Mouse (Mus musculus): ENCODE results near the gene Cdkn2c. TPM values are rescaled to one million over a fixed set of nuclear protein-coding genes. Genes with fewer than 3 reads are reported as not detected.
"Not testable (repeated sequence)": the region's sequence is repeated elsewhere in the genome, so short reads cannot be mapped to it uniquely, and the experiment has no call there.

The Cdkn2c gene
- 5.4 and 6.3 TPM in 2 replicates for polyA plus RNA-seq (2012; rRNA removed)

- no peak for TF ChIP-seq CTCF (IDR thresholded peaks at IDR 0.05; ENCODE audit: extremely low read depth, insufficient read depth, low read length)
- 0 out of 2 replicates have a peak, but pooled peaks have one; percentile 26 for TF ChIP-seq POLR2A (IDR thresholded peaks at IDR 0.05; ENCODE audit: extremely low read depth, insufficient read depth, low read length)
- H3K4me1 ChIP-seq (ENCODE audit: control insufficient read depth, insufficient read depth, low read length): no peaks in the 10 kb centered on the region
- peak within 1 kb of the TSS; percentile 46 for H3K4me3 ChIP-seq (ENCODE audit: insufficient read depth, low read length)
- H3K27ac ChIP-seq (ENCODE audit: insufficient read depth, low read length): peak within 1 kb of the TSS; percentile 98
These were observed at the start of gene Cdkn2c for GRCm38 (mm10) chr4:109666461-109667269. Gene Cdkn2c, minus strand, starts transcription at chr4:109667189.

GRCm38 (mm10) chr4:109705349-109705748, 38.4 kb upstream of the Cdkn2c start:
- no peak overlapping the region for H3K4me3 ChIP-seq (ENCODE audit: insufficient read depth, low read length)
- peaks cover 1% of the 10 kb centered on the region; the same call in 1 of the 2 replicates for H3K4me1 ChIP-seq (ENCODE audit: control insufficient read depth, insufficient read depth, low read length)
- TF ChIP-seq POLR2A (IDR thresholded peaks at IDR 0.05; ENCODE audit: extremely low read depth, insufficient read depth, low read length) (no peak), CTCF (IDR thresholded peaks at IDR 0.05; ENCODE audit: extremely low read depth, insufficient read depth, low read length) (no peak)
- H3K27ac ChIP-seq (ENCODE audit: insufficient read depth, low read length): no peak overlapping the region

GRCm38 (mm10) chr4:109703568-109703967, 36.6 kb upstream of the Cdkn2c start:
- Histone ChIP-seq H3K4me3 (ENCODE audit: insufficient read depth, low read length) (no peak overlapping the region), H3K4me1 (ENCODE audit: control insufficient read depth, insufficient read depth, low read length) (peaks cover 1% of the 10 kb centered on the region; the same call in 1 of the 2 replicates), H3K27ac (ENCODE audit: insufficient read depth, low read length) (no peak overlapping the region)
- TF ChIP-seq CTCF (IDR thresholded peaks at IDR 0.05; ENCODE audit: extremely low read depth, insufficient read depth, low read length) (no peak), POLR2A (IDR thresholded peaks at IDR 0.05; ENCODE audit: extremely low read depth, insufficient read depth, low read length) (no peak)

- H3K4me1 ChIP-seq (ENCODE audit: control insufficient read depth, insufficient read depth, low read length); H3K27ac ChIP-seq (ENCODE audit: insufficient read depth, low read length); H3K4me3 ChIP-seq (ENCODE audit: insufficient read depth, low read length): not testable (repeated sequence)
These were observed 33.7 kb upstream of the Cdkn2c start for GRCm38 (mm10) chr4:109700727-109701126.

GRCm38 (mm10) chr4:109692674-109693073, 25.7 kb upstream of the Cdkn2c start:
- Histone ChIP-seq H3K4me3 (ENCODE audit: insufficient read depth, low read length) (no peak overlapping the region), H3K27ac (ENCODE audit: insufficient read depth, low read length) (no peak overlapping the region), H3K4me1 (ENCODE audit: control insufficient read depth, insufficient read depth, low read length) (no peaks in the 10 kb centered on the region)
- TF ChIP-seq CTCF (IDR thresholded peaks at IDR 0.05; ENCODE audit: extremely low read depth, insufficient read depth, low read length) (no peak), POLR2A (IDR thresholded peaks at IDR 0.05; ENCODE audit: extremely low read depth, insufficient read depth, low read length) (no peak)

- TF ChIP-seq CTCF (IDR thresholded peaks at IDR 0.05; ENCODE audit: extremely low read depth, insufficient read depth, low read length) (no peak), POLR2A (IDR thresholded peaks at IDR 0.05; ENCODE audit: extremely low read depth, insufficient read depth, low read length) (no peak)
- H3K27ac ChIP-seq (ENCODE audit: insufficient read depth, low read length): no peak overlapping the region
- H3K4me1 ChIP-seq (ENCODE audit: control insufficient read depth, insufficient read depth, low read length): 0 out of 2 replicates have a peak, but pooled peaks cover 1% of the 10 kb centered on the region
- H3K4me3 ChIP-seq (ENCODE audit: insufficient read depth, low read length): no peak overlapping the region
These were observed 16.6 kb upstream of the Cdkn2c start for GRCm38 (mm10) chr4:109683561-109683960.

GRCm38 (mm10) chr4:109677221-109677620, 10.2 kb upstream of the Cdkn2c start:
- Histone ChIP-seq H3K27ac (ENCODE audit: insufficient read depth, low read length) (peak overlapping the region; percentile 98), H3K4me1 (ENCODE audit: control insufficient read depth, insufficient read depth, low read length) (0 out of 2 replicates have a peak, but pooled peaks cover 1% of the 10 kb centered on the region), H3K4me3 (ENCODE audit: insufficient read depth, low read length) (peak overlapping the region; percentile 100)
- no peak for TF ChIP-seq POLR2A (IDR thresholded peaks at IDR 0.05; ENCODE audit: extremely low read depth, insufficient read depth, low read length)
- no peak for TF ChIP-seq CTCF (IDR thresholded peaks at IDR 0.05; ENCODE audit: extremely low read depth, insufficient read depth, low read length)

- Histone ChIP-seq H3K27ac (ENCODE audit: insufficient read depth, low read length) (peak within 1 kb of the TSS; percentile 98), H3K4me1 (ENCODE audit: control insufficient read depth, insufficient read depth, low read length) (0 out of 2 replicates have a peak, but pooled peaks cover 1% of the 10 kb centered on the region), H3K4me3 (ENCODE audit: insufficient read depth, low read length) (peak within 1 kb of the TSS; percentile 100)
- peak; percentile 30; the same call in 1 of the 2 replicates for TF ChIP-seq POLR2A (IDR thresholded peaks at IDR 0.05; ENCODE audit: extremely low read depth, insufficient read depth, low read length)
- no peak for TF ChIP-seq CTCF (IDR thresholded peaks at IDR 0.05; ENCODE audit: extremely low read depth, insufficient read depth, low read length)
These were observed 9.5 kb upstream of the Cdkn2c start, which contains the start of gene Faf1 for GRCm38 (mm10) chr4:109676218-109677215. Gene Faf1, plus strand, starts transcription at chr4:109676588.

GRCm38 (mm10) chr4:109674097-109674496, 7.1 kb upstream of the Cdkn2c start:
- no peaks in the 10 kb centered on the region for H3K4me1 ChIP-seq (ENCODE audit: control insufficient read depth, insufficient read depth, low read length)
- H3K4me3 ChIP-seq (ENCODE audit: insufficient read depth, low read length): no peak overlapping the region
- TF ChIP-seq CTCF (IDR thresholded peaks at IDR 0.05; ENCODE audit: extremely low read depth, insufficient read depth, low read length): no peak
- TF ChIP-seq POLR2A (IDR thresholded peaks at IDR 0.05; ENCODE audit: extremely low read depth, insufficient read depth, low read length): no peak
- H3K27ac ChIP-seq (ENCODE audit: insufficient read depth, low read length): no peak overlapping the region
